Mouse (Mus musculus): ENCODE data around the gene Tbc1d8.

- TF ChIP-seq MYC (IDR thresholded peaks at IDR 0.05; ENCODE audit: low read depth, low read length) = no peak
- TF ChIP-seq JUND (IDR thresholded peaks at IDR 0.05; ENCODE audit: low read depth, low read length) = no peak
- TF ChIP-seq USF2 (IDR thresholded peaks at IDR 0.05; ENCODE audit: borderline replicate concordance in 1 of 2, insufficient read depth in 1 of 2, low read depth in 1 of 2, low read length in 2 of 2) = no peak
- TF ChIP-seq ZC3H11A (IDR thresholded peaks at IDR 0.05; ENCODE audit: low read depth, low read length) = no peak
- TF ChIP-seq CTCF (IDR thresholded peaks at IDR 0.05 in 2 of 3, conservative IDR thresholded peaks at IDR 0.05 in 1 of 3; ENCODE audit: control insufficient read depth in 1 of 3, insufficient read depth in 1 of 3, low read depth in 2 of 3, low read length in 3 of 3, poor library complexity in 1 of 3, severe bottlenecking in 1 of 3) = no peak
- no peak for TF ChIP-seq SMC3 (IDR thresholded peaks at IDR 0.05; ENCODE audit: low read depth, low read length)
- TF ChIP-seq USF1 (IDR thresholded peaks at IDR 0.05; ENCODE audit: low read depth, low read length) = no peak
- no peak for TF ChIP-seq NRF1 (IDR thresholded peaks at IDR 0.05; ENCODE audit: insufficient read depth, low read depth, low read length, poor library complexity, severe bottlenecking)
- TF ChIP-seq POLR2A (IDR thresholded peaks at IDR 0.05; ENCODE audit: control insufficient read depth in 1 of 2, insufficient read depth in 1 of 2, low read depth in 1 of 2, low read length in 2 of 2, poor library complexity in 1 of 2) = no peak
- TF ChIP-seq TAL1 (IDR thresholded peaks at IDR 0.05; ENCODE audit: low read length) = no peak
- TF ChIP-seq MAX (IDR thresholded peaks at IDR 0.05; ENCODE audit: low read length) = no peak
- no peak for TF ChIP-seq TCF12 (IDR thresholded peaks at IDR 0.05; ENCODE audit: low read depth, low read length)
- no peak for TF ChIP-seq CHD2 (IDR thresholded peaks at IDR 0.05; ENCODE audit: low read length)
- no peak for TF ChIP-seq SIN3A (IDR thresholded peaks at IDR 0.05; ENCODE audit: low read length)
These were observed 97.5 kb downstream of the Tbc1d8 start for GRCm38 (mm10) chr1:39381017-39381416.
